Mouse (Mus musculus) spleen, adult 2 months (tissue): ENCODE data around the gene Tubg1. TPM values are rescaled to one million over a fixed set of nuclear protein-coding genes. Genes with fewer than 3 reads are reported as not detected.
A peak's percentile ranks its signal among the peaks of the same experiment; 100 is the strongest.

Experiments used
- DNase-seq, 2 experiments: peaks; one replicate each; pipeline versions ENCODE4 v3.0.0 to v3.0.0-alpha.2; 2012 to 2021; ENCODE audit warnings: low spot score in 2 of 2, low read depth in 1 of 2
- H3K27ac ChIP-seq: fragments of 200-500 bp; 2 replicates; pipeline ENCODE4 v1.5.1; 2012; ENCODE audit warnings: low read length, inconsistent platforms; ENCODE audit not compliant: insufficient read depth
- H3K27me3 ChIP-seq: fragments of 200-500 bp; 2 replicates; pipeline ENCODE4 v1.6.1; 2012; ENCODE audit warnings: mild to moderate bottlenecking, moderate library complexity, low read length, inconsistent platforms; ENCODE audit not compliant: control insufficient read depth, insufficient read depth
- H3K36me3 ChIP-seq: fragments of 200-500 bp; 2 replicates; pipeline ENCODE4 v1.6.1; 2012; ENCODE audit warnings: mild to moderate bottlenecking, low read length, inconsistent platforms; ENCODE audit not compliant: control insufficient read depth, insufficient read depth
- H3K4me1 ChIP-seq: fragments of 200-500 bp; 2 replicates; pipeline ENCODE4 v1.6.1; 2011; ENCODE audit warnings: inconsistent platforms; ENCODE audit not compliant: control insufficient read depth, insufficient read depth, insufficient read length
- H3K4me3 ChIP-seq: fragments of 200-500 bp; 2 replicates; pipeline ENCODE4 v1.5.1; 2011; ENCODE audit warnings: mild to moderate bottlenecking, inconsistent platforms; ENCODE audit not compliant: insufficient read depth, insufficient read length; ENCODE audit errors: extremely low read depth
- CTCF ChIP-seq: fragments of 200-500 bp; IDR thresholded peaks from 2 replicates; pipeline ENCODE4 v1.5.1; 2011; ENCODE audit warnings: mild to moderate bottlenecking, inconsistent platforms; ENCODE audit not compliant: insufficient read depth, insufficient read length, insufficient replicate concordance; ENCODE audit errors: extremely low read depth
- POLR2A ChIP-seq: fragments of 200-500 bp; IDR thresholded peaks from 2 replicates; pipeline ENCODE4 v1.6.1; 2011; ENCODE audit warnings: low read depth, low read length, inconsistent platforms
- WGBS: fragments of 180-500 bp; shearing (Covaris S2); methylation state at CpG from one replicate; pipeline ENCODE4 v1.1.7; 2018; 5-methylcytosine and 5-hydroxymethylcytosine counted together
- polyA plus RNA-seq: library from polyadenylated mRNA; depleted of rRNA; stranded (reverse); fragments of >200 nt; gene quantifications from 2 replicates; pipeline ENCODE4 v1.2.3, GENCODE M21; 2012

Tubg1 gene
- polyA plus RNA-seq, 1 experiment: 17.7 TPM

- 18% methylated on average over 10 of the region's 10 CpGs for WGBS
- H3K36me3 ChIP-seq: peaks cover 8% of the 10 kb centered on the region
- no peak for DNase-seq
- H3K4me1 ChIP-seq: peaks cover 11% of the 10 kb centered on the region; the same call in 1 of the 2 replicates
- peak overlapping the region; percentile 72; the same call in 1 of the 2 replicates for H3K4me3 ChIP-seq
- H3K27ac ChIP-seq: peak overlapping the region; percentile 89
- H3K27me3 ChIP-seq: peaks cover 6% of the 10 kb centered on the region
- no peak for TF ChIP-seq CTCF
- TF ChIP-seq POLR2A: no peak
Observed at GRCm38 (mm10) chr11:101081659-101082058, 38.1 kb upstream of the Tubg1 start.

DNA sequence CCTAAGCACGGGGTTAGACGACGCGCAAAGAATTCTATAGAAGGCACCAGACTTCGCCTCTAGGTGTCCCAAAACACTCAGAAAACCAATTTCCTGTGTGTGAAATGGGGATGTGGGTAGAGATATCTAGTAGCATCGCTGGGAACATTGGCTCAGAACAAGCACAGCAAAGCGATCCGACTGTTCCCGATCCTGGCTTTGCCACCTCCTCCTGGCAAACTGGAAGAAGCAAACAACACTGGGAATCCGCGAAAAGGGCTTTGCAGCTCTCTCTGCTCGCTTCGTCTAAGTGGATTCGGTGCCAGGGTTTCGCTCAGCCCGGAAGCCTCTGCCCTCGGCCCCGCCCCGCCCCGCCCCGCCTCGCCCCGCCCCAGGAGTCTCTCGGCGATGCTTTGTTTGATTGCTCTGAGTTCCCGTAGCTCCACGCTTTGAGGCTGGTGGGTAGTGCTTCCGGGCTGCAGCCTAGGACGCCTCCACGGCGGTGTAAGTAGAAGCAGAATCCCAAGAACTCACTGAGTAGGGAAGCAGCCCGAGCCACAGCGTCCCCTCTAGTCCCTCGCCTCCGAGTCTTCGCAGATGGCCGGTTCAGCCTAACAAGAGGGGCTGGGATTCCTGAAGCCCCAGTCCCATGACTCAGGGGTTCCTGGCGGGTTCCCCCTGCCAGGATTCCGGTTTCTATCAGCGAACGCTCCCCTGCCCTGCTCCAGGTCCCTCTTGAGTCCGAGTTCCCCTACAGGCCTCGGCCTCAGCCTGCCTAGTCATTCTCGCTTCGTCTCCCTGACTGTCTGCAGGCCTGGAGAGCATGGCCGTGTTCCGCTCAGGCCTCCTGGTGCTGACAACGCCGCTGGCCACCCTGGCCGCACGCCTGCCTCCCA lies 37.3 kb upstream of the Tubg1 start, which contains the start of gene Coasy:
TSS of gene Coasy (plus strand) at position 358 of the 875 bp plus-strand sequence.
- H3K4me1 ChIP-seq: peaks cover 12% of the 10 kb centered on the region; the same call in 1 of the 2 replicates

GRCm38 (mm10) chr11:101083083-101083697 lies 36.5 kb upstream of the Tubg1 start:
- Histone ChIP-seq H3K4me1 (peaks cover 17% of the 10 kb centered on the region; the same call in 1 of the 2 replicates), H3K36me3 (peaks cover 2% of the 10 kb centered on the region; the same call in 1 of the 2 replicates), H3K27me3 (peaks cover 6% of the 10 kb centered on the region), H3K27ac (peak overlapping the region; percentile 83), H3K4me3 (peak overlapping the region; percentile 84)
- DNase-seq: no peak
- TF ChIP-seq CTCF: no peak
- no peak for TF ChIP-seq POLR2A
- WGBS: 41% methylated on average over 19 of the region's 19 CpGs

More for the DNA sequence above, 37.3 kb upstream of the Tubg1 start, which contains the start of gene Coasy:
- Histone ChIP-seq H3K4me3 (peak within 1 kb of the TSS; percentile 84), H3K36me3 (peaks cover 2% of the 10 kb centered on the region; the same call in 1 of the 2 replicates), H3K27me3 (peaks cover 6% of the 10 kb centered on the region), H3K27ac (peak within 1 kb of the TSS; percentile 89)
- WGBS: under 1% methylated on average over 51 of the region's 51 CpGs
- peak; percentile 82 to 87 for DNase-seq
- TF ChIP-seq POLR2A: peak; percentile 67
- TF ChIP-seq CTCF: peak; percentile 17; the same call in 1 of the 2 replicates

- peaks cover 17% of the 10 kb centered on the region; the same call in 1 of the 2 replicates for H3K4me1 ChIP-seq
- peaks cover 4% of the 10 kb centered on the region for H3K27me3 ChIP-seq
- no peak for TF ChIP-seq CTCF
- TF ChIP-seq POLR2A: no peak
- H3K36me3 ChIP-seq: peaks cover 6% of the 10 kb centered on the region
- DNase-seq: no peak
- no peak overlapping the region for H3K27ac ChIP-seq
- H3K4me3 ChIP-seq: no peak overlapping the region
- WGBS: 93% methylated on average over 14 of the region's 14 CpGs
Observed at GRCm38 (mm10) chr11:101084246-101084645, 35.5 kb upstream of the Tubg1 start.

DNA sequence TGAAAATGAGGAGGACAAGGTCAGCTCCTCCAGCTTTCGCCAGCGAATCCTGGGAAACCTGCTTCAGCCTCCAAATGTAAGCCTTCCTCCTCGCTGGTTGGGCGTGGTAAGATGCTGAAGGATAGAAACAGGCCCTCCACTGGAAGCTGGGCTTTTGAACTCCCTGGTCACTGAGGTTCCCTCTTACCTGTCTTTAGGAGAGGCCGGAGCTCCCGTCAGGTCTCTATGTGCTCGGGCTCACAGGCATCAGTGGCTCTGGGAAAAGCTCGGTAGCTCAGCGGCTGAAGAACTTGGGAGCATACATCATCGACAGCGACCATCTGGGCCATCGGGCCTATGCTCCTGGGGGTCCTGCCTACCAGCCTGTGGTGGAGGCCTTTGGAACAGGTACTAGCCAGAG lies 34.9 kb upstream of the Tubg1 start:
- TF ChIP-seq CTCF: no peak
- TF ChIP-seq POLR2A: no peak
- Histone ChIP-seq H3K27ac (no peak overlapping the region), H3K27me3 (peaks cover under 1% of the 10 kb centered on the region; the same call in 1 of the 2 replicates), H3K4me1 (peaks cover 17% of the 10 kb centered on the region; the same call in 1 of the 2 replicates), H3K4me3 (no peak overlapping the region), H3K36me3 (peaks cover 10% of the 10 kb centered on the region)
- 97% methylated on average over 12 of the region's 12 CpGs for WGBS
- DNase-seq: no peak

GRCm38 (mm10) chr11:101085617-101086322 lies 34.0 kb upstream of the Tubg1 start:
- Histone ChIP-seq H3K4me1 (peaks cover 17% of the 10 kb centered on the region; the same call in 1 of the 2 replicates), H3K4me3 (no peak overlapping the region), H3K27me3 (no peaks in the 10 kb centered on the region), H3K36me3 (peaks cover 16% of the 10 kb centered on the region), H3K27ac (no peak overlapping the region)
- no peak for TF ChIP-seq POLR2A
- TF ChIP-seq CTCF: no peak
- no peak for DNase-seq
- WGBS: 95% methylated on average over 18 of the region's 18 CpGs
